Mouse (Mus musculus): ENCODE measurements around the gene Eaf2.
"Not testable (repeated sequence)": the region's sequence is repeated elsewhere in the genome, so short reads cannot be mapped to it uniquely, and the experiment has no call there.

Gene Eaf2

GRCm38 (mm10) chr16:36874583-36875275 lies at the start of gene Eaf2, which contains the start of gene Golgb1:
TSS of gene Eaf2 (minus strand) at chr16:36875003.
TSS of gene Golgb1 (plus strand) at chr16:36875140.
- peak; percentile 100 for DNase-seq

GRCm38 (mm10) chr16:36924312-36924711 lies 49.5 kb upstream of the Eaf2 start:
- DNase-seq, result no peak

- DNase-seq, result no peak
These were observed 47.2 kb upstream of the Eaf2 start for GRCm38 (mm10) chr16:36921980-36922379.

- no peak for DNase-seq
These were observed 46.3 kb upstream of the Eaf2 start for GRCm38 (mm10) chr16:36921067-36921613.

DNA sequence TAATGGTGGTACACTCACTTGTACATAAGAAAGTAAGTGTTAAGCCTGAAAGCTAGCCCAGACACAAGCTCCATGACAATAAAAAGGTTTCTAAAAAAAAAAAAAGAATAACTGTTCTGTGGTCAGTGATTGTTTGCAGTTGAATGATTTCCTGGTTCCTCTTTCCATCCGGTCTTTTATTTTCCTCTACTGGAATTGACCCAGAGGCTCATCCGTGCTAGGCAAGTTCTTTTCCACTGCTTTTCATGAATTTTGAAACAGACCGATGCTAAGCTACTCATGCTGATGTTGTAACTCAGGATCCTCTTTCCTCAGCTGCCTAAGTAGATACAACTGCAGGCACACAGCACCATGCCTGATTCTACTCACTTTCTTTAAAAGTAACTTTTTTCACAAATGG lies 45.6 kb upstream of the Eaf2 start:
- no peak for DNase-seq

GRCm38 (mm10) chr16:36918505-36918904 lies 43.7 kb upstream of the Eaf2 start:
- DNase-seq, result no peak

GRCm38 (mm10) chr16:36914195-36914594 lies 39.4 kb upstream of the Eaf2 start:
- peak; percentile 70 for DNase-seq

DNA sequence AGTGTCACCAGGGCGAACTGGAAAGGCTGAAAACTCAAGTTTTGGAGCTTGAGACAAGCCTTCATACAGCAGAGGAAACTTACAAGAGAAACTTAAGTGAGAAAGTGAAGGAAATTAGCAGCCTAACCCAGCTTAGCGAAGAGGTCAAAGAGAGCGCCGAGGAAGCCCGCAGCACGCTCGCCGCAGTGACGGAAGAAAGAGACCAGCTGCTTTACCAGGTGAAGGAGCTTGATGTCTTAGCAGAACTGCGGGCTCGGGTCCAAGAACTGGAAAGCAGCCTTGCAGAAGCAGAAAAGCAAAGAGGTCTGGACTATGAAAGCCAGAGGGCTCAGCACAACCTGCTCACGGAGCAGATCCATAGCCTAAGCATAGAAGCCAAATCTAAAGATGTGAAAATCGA lies 37.5 kb upstream of the Eaf2 start:
- no peak for DNase-seq

- DNase-seq, result no peak
These were observed 37.1 kb upstream of the Eaf2 start for GRCm38 (mm10) chr16:36911909-36912308.

- no peak for DNase-seq
These were observed 28.4 kb upstream of the Eaf2 start for GRCm38 (mm10) chr16:36903156-36903555.

- DNase-seq, result no peak
These were observed 21.9 kb upstream of the Eaf2 start for GRCm38 (mm10) chr16:36896712-36897111.

GRCm38 (mm10) chr16:36893317-36893716 lies 18.5 kb upstream of the Eaf2 start:
- DNase-seq, result no peak

- no peak for DNase-seq
These were observed 16.6 kb upstream of the Eaf2 start for GRCm38 (mm10) chr16:36891415-36891814.

- DNase-seq, result no peak
These were observed 15.8 kb upstream of the Eaf2 start for GRCm38 (mm10) chr16:36890559-36890958.

DNA sequence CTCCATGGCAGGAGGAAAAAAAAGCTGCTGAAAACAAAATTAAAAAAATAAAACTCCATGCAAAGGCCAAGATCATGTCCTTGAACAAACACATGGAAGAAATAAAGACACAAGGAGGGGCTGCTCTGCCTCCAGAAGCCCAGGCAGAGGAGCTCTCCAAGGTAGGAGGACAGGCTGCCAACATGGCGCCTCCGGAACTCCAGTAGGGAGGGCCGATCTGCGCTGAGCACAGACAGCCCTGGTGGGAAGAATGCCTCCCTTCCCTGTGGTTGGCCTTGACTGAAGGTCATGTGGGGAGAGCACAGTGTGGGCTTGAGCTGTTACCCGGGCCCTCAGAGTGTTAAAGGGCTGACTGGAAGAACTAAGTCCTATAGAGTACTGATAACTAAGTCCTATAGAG lies 12.7 kb upstream of the Eaf2 start:
- no peak for DNase-seq

GRCm38 (mm10) chr16:36885912-36886311 lies 11.1 kb upstream of the Eaf2 start:
- DNase-seq, result no peak

- DNase-seq, result no peak
These were observed 10.1 kb upstream of the Eaf2 start for GRCm38 (mm10) chr16:36884881-36885280.

DNA sequence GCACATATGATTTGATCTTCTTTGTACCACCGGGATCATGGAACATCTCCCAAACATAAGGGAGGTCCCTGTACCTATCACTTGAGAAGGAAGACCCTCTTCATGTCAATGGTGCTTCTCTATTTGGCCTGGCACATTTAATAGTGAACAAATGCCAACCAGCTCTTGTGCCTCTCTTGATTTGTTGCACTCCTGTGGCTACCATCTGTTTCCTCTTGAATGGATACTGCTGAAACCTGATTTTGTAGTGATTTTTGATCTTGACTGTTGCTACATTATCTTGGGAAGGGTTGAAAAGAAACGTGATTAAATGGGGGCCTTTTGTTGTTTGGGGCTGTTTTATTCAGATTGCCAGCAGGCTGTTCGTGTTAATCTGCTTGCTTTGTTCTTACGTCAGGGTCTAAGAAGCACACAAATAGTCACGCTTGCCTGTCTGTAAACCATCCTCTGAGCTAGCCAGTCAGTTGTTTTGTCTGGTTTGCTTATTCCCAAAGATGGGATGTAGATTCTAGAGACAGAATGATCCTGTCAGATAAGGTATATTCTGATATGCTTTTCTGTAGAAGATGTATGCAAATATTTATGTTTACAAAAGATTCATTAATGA lies 8.0 kb upstream of the Eaf2 start:
- DNase-seq, result no peak

GRCm38 (mm10) chr16:36877316-36877715 lies 2.5 kb upstream of the Eaf2 start:
- DNase-seq, result no peak

DNA sequence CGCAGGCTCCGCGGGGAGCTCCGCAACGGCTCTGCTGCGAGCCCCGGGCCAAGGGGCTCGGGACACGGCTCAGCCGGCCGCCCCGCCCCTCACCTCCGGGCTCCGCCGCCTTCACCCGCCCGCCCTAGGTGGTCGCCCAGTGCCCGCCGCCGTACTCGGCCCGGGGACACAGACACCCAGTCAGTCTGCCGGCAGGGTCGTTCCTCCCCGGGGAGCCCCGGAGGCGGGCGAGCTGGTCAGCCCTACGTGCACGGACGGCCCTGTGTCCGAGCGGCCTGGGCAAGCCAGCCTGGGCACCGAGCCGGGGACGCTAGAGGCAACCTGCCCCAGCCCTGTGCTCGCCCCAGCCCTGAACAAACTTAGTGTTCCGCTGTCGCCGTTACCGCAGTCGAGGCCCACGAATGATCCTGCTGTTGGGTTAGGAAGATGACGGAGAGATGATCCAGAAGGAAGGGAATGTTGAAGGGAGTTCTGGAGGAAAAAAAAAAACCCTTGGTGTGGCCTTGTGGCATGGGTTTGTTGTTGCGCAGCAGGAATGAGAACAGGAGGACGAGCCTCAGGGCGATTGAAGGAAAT lies 561 bp upstream of the Eaf2 start:
- no peak for DNase-seq

DNA sequence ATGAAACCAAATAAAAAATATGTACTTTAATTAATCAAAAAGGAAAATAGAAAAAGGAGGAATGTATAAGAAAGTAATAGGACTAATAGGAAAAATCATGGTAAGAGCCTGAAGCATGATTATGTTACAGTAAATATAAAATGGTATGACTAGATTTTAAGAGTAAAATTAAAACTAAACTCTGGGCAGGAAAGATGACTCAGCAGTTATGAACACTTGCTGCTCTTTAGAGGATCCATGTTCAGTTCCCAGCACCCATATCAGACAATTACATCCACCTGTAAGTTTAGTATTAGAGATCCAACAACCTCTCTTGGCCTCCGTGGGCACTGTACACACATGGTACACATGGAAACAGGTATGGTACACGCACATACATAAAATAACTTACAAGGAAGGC lies 5.4 kb downstream of the Eaf2 start:
- DNase-seq, result no peak

- DNase-seq, result no peak
These were observed 11.2 kb downstream of the Eaf2 start for GRCm38 (mm10) chr16:36863585-36863984.

DNA sequence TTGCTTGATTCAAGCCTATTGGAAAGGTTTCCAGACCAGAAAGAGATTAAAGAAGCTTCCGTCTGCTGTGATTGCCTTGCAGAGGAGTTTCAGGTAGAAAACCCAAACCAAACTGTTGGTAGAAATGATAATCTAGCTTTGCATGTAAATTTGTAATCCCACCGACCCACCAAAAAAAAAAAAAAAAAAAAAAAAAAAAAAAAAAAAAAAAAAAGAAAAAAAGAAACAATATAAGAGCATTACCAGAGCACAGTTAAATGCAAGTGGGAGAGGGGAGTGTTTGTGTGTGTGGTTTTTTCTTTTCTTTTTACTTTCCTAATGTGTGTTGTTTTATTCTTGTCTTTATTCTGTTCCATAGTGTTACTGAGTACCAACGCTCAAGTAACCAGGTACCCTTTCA lies 23.6 kb downstream of the Eaf2 start:
- no peak for DNase-seq

GRCm38 (mm10) chr16:36846894-36847293 lies 27.9 kb downstream of the Eaf2 start:
- DNase-seq, result not testable (repeated sequence)
